Mouse (Mus musculus): Measurements from ENCODE around the gene Lgr4.

- no peak for TF ChIP-seq EP300 (IDR thresholded peaks at IDR 0.05; ENCODE audit: low read depth)
- no peak for TF ChIP-seq CTCF (IDR thresholded peaks at IDR 0.05; ENCODE audit: low read depth)
These were observed 48.4 kb downstream of the Lgr4 start for GRCm38 (mm10) chr2:109965753-109966420.
